Mouse (Mus musculus) lung, adult 2 months (tissue): ENCODE results near the gene Gphn.

Experiments
- CTCF ChIP-seq: fragments of 200-500 bp; IDR thresholded peaks from 2 replicates; pipeline ENCODE4 v1.5.1; 2011; ENCODE audit warnings: mild to moderate bottlenecking, low read length, control low read depth; ENCODE audit not compliant: insufficient read depth
- POLR2A ChIP-seq: fragments of 200-500 bp; IDR thresholded peaks from 2 replicates; pipeline ENCODE4 v1.6.1; 2011; ENCODE audit warnings: low read depth, mild to moderate bottlenecking, control low read depth, low read length, borderline replicate concordance; ENCODE audit errors: extremely low read depth

- no peak for TF ChIP-seq CTCF
- TF ChIP-seq POLR2A = no peak
These were observed 452.6 kb downstream of the Gphn start for GRCm38 (mm10) chr12:78678807-78679189.
